Mouse (Mus musculus): ENCODE results near the gene Tns1. TPM values are rescaled to one million over a fixed set of nuclear protein-coding genes. Genes with fewer than 3 reads are reported as not detected.

Gene Tns1
- polyA plus RNA-seq, 1 experiment from 2014 or later: 28.8 TPM

- Histone ChIP-seq H3K27me3 (ENCODE audit: control insufficient read depth, insufficient read depth, low read length) (no peaks in the 10 kb centered on the region), H3K27ac (replicated peaks) (no peak overlapping the region), H3K36me3 (ENCODE audit: control insufficient read depth, insufficient read depth, low read length) (no peaks in the 10 kb centered on the region), H3K4me1 (replicated peaks; ENCODE audit: control insufficient read depth, insufficient read depth) (no peaks in the 10 kb centered on the region), H3K4me2 (replicated peaks; ENCODE audit: low read depth) (no peak overlapping the region), H3K4me3 (ENCODE audit: low read depth, low read length) (no peak overlapping the region), H3K9ac (ENCODE audit: low read length) (no peak overlapping the region), H3K9me3 (ENCODE audit: control insufficient read depth, low read length) (no peaks in the 10 kb centered on the region)
- no peak for DNase-seq (ENCODE audit: low spot score)
- 49% methylated on average over 4 of the region's 4 CpGs for WGBS
- no peak for TF ChIP-seq CTCF (IDR thresholded peaks at IDR 0.05; ENCODE audit: low read depth)
- TF ChIP-seq EP300 (optimal IDR thresholded peaks at IDR 0.05): no peak
- peak; percentile 60; the same call in 1 of the 2 replicates for ATAC-seq (ENCODE audit: low FRiP score, low TSS enrichment)
Measured at GRCm38 (mm10) chr1:74058771-74059170, 65.5 kb downstream of the Tns1 start.

GRCm38 (mm10) chr1:74058309-74058708 is 65.9 kb downstream of the Tns1 start:
- Histone ChIP-seq H3K9ac (ENCODE audit: low read length) (no peak overlapping the region), H3K27ac (replicated peaks) (no peak overlapping the region), H3K4me3 (ENCODE audit: low read depth, low read length) (no peak overlapping the region), H3K4me2 (replicated peaks; ENCODE audit: low read depth) (no peak overlapping the region), H3K27me3 (ENCODE audit: control insufficient read depth, insufficient read depth, low read length) (no peaks in the 10 kb centered on the region), H3K9me3 (ENCODE audit: control insufficient read depth, low read length) (no peaks in the 10 kb centered on the region), H3K36me3 (ENCODE audit: control insufficient read depth, insufficient read depth, low read length) (no peaks in the 10 kb centered on the region), H3K4me1 (replicated peaks; ENCODE audit: control insufficient read depth, insufficient read depth) (no peaks in the 10 kb centered on the region)
- TF ChIP-seq EP300 (optimal IDR thresholded peaks at IDR 0.05) (no peak), CTCF (IDR thresholded peaks at IDR 0.05; ENCODE audit: low read depth) (no peak)
- WGBS: 72% methylated on average over 4 of the region's 4 CpGs
- ATAC-seq (ENCODE audit: low FRiP score, low TSS enrichment) (0 out of 2 replicates have a peak, but pooled peaks have one; percentile 17), DNase-seq (ENCODE audit: low spot score) (no peak)

- 75% methylated on average over 5 of the region's 5 CpGs for WGBS
- no peak for ATAC-seq (ENCODE audit: low FRiP score, low TSS enrichment)
- no peak overlapping the region for H3K4me2 ChIP-seq (replicated peaks; ENCODE audit: low read depth)
Measured at GRCm38 (mm10) chr1:74057501-74057900, 66.7 kb downstream of the Tns1 start.

GRCm38 (mm10) chr1:74055552-74055951 is 68.7 kb downstream of the Tns1 start:
- Histone ChIP-seq H3K36me3 (ENCODE audit: control insufficient read depth, insufficient read depth, low read length) (no peaks in the 10 kb centered on the region), H3K9ac (ENCODE audit: low read length) (no peak overlapping the region), H3K4me2 (replicated peaks; ENCODE audit: low read depth) (no peak overlapping the region), H3K9me3 (ENCODE audit: control insufficient read depth, low read length) (no peaks in the 10 kb centered on the region), H3K27me3 (ENCODE audit: control insufficient read depth, insufficient read depth, low read length) (no peaks in the 10 kb centered on the region), H3K27ac (replicated peaks) (no peak overlapping the region), H3K4me3 (ENCODE audit: low read depth, low read length) (no peak overlapping the region), H3K4me1 (replicated peaks; ENCODE audit: control insufficient read depth, insufficient read depth) (no peaks in the 10 kb centered on the region)
- no peak for DNase-seq (ENCODE audit: low spot score)
- no peak for ATAC-seq (ENCODE audit: low FRiP score, low TSS enrichment)
- 86% methylated on average over 4 of the region's 4 CpGs for WGBS
- no peak for TF ChIP-seq EP300 (optimal IDR thresholded peaks at IDR 0.05)
- no peak for TF ChIP-seq CTCF (IDR thresholded peaks at IDR 0.05; ENCODE audit: low read depth)

More at GRCm38 (mm10) chr1:74057501-74057900, 66.7 kb downstream of the Tns1 start:
- Histone ChIP-seq H3K9ac (ENCODE audit: low read length) (no peak overlapping the region), H3K4me1 (replicated peaks; ENCODE audit: control insufficient read depth, insufficient read depth) (no peaks in the 10 kb centered on the region), H3K36me3 (ENCODE audit: control insufficient read depth, insufficient read depth, low read length) (no peaks in the 10 kb centered on the region), H3K9me3 (ENCODE audit: control insufficient read depth, low read length) (no peaks in the 10 kb centered on the region), H3K27me3 (ENCODE audit: control insufficient read depth, insufficient read depth, low read length) (no peaks in the 10 kb centered on the region), H3K27ac (replicated peaks) (no peak overlapping the region), H3K4me3 (ENCODE audit: low read depth, low read length) (no peak overlapping the region)
- no peak for TF ChIP-seq EP300 (optimal IDR thresholded peaks at IDR 0.05)
- no peak for TF ChIP-seq CTCF (IDR thresholded peaks at IDR 0.05; ENCODE audit: low read depth)
- DNase-seq (ENCODE audit: low spot score): no peak

- H3K9ac ChIP-seq (ENCODE audit: low read length): no peak overlapping the region
Measured at GRCm38 (mm10) chr1:74054471-74054870, 69.8 kb downstream of the Tns1 start.

GRCm38 (mm10) chr1:74054007-74054406 is 70.2 kb downstream of the Tns1 start:
- peak overlapping the region; percentile 61 for H3K27ac ChIP-seq (replicated peaks)
- peak; percentile 60; the same call in 1 of the 2 replicates for ATAC-seq (ENCODE audit: low FRiP score, low TSS enrichment)

More at GRCm38 (mm10) chr1:74054471-74054870, 69.8 kb downstream of the Tns1 start:
- Histone ChIP-seq H3K4me3 (ENCODE audit: low read depth, low read length) (no peak overlapping the region), H3K27ac (replicated peaks) (peak overlapping the region; percentile 61), H3K9me3 (ENCODE audit: control insufficient read depth, low read length) (no peaks in the 10 kb centered on the region), H3K27me3 (ENCODE audit: control insufficient read depth, insufficient read depth, low read length) (no peaks in the 10 kb centered on the region), H3K4me1 (replicated peaks; ENCODE audit: control insufficient read depth, insufficient read depth) (no peaks in the 10 kb centered on the region), H3K4me2 (replicated peaks; ENCODE audit: low read depth) (no peak overlapping the region), H3K36me3 (ENCODE audit: control insufficient read depth, insufficient read depth, low read length) (no peaks in the 10 kb centered on the region)
- ATAC-seq (ENCODE audit: low FRiP score, low TSS enrichment): no peak
- WGBS: 58% methylated on average over 3 of the region's 3 CpGs
- no peak for DNase-seq (ENCODE audit: low spot score)
- TF ChIP-seq CTCF (IDR thresholded peaks at IDR 0.05; ENCODE audit: low read depth) (no peak), EP300 (optimal IDR thresholded peaks at IDR 0.05) (no peak)

More at GRCm38 (mm10) chr1:74054007-74054406, 70.2 kb downstream of the Tns1 start:
- H3K4me3 ChIP-seq (ENCODE audit: low read depth, low read length): no peak overlapping the region
- H3K36me3 ChIP-seq (ENCODE audit: control insufficient read depth, insufficient read depth, low read length): no peaks in the 10 kb centered on the region
- H3K4me2 ChIP-seq (replicated peaks; ENCODE audit: low read depth): no peak overlapping the region
- no peaks in the 10 kb centered on the region for H3K9me3 ChIP-seq (ENCODE audit: control insufficient read depth, low read length)
- no peaks in the 10 kb centered on the region for H3K4me1 ChIP-seq (replicated peaks; ENCODE audit: control insufficient read depth, insufficient read depth)
- no peak overlapping the region for H3K9ac ChIP-seq (ENCODE audit: low read length)
- DNase-seq (ENCODE audit: low spot score): peak; percentile 44
- TF ChIP-seq EP300 (optimal IDR thresholded peaks at IDR 0.05) (no peak), CTCF (IDR thresholded peaks at IDR 0.05; ENCODE audit: low read depth) (no peak)
- no peaks in the 10 kb centered on the region for H3K27me3 ChIP-seq (ENCODE audit: control insufficient read depth, insufficient read depth, low read length)
- 16% methylated on average over 7 of the region's 7 CpGs for WGBS
